Mouse (Mus musculus): ENCODE results near the gene Cbx1.

- no peak for TF ChIP-seq CTCF (IDR thresholded peaks at IDR 0.05)
- no peak for TF ChIP-seq POLR2A (IDR thresholded peaks at IDR 0.05; ENCODE audit: insufficient read depth, low read depth, low read length)
These were observed 17.5 kb upstream of the Cbx1 start for GRCm38 (mm10) chr11:96771274-96771975.
